Mouse (Mus musculus) intestine, postnatal 0 days (tissue): Measurements from ENCODE around the gene Ap3m1. TPM values are rescaled to one million over a fixed set of nuclear protein-coding genes. Genes with fewer than 3 reads are reported as not detected.
"Not testable (repeated sequence)": the region's sequence is repeated elsewhere in the genome, so short reads cannot be mapped to it uniquely, and the experiment has no call there.

Experiments
- ATAC-seq: fragments of 200-750 bp; cut with Nextera tagmentation; 2 replicates; pipeline ENCODE4 v1.8.0; 2017; ENCODE audit warnings: mild to moderate bottlenecking, moderate TSS enrichment, moderate library complexity
- H3K27ac ChIP-seq: fragments of 300-500 bp; sonication (generic); 2 replicates; pipeline ENCODE4 v1.5.1; 2014; ENCODE audit warnings: mild to moderate bottlenecking, low read depth, low read length, moderate library complexity
- H3K27me3 ChIP-seq: fragments of 300-500 bp; sonication (generic); replicated peaks from 2 replicates; pipeline ENCODE4 v1.6.1; 2014; ENCODE audit warnings: low read length, mixed read lengths; ENCODE audit not compliant: control insufficient read depth, insufficient read depth
- H3K36me3 ChIP-seq: fragments of 300-500 bp; sonication (generic); 2 replicates; pipeline ENCODE4 v1.6.1; 2014; ENCODE audit warnings: mild to moderate bottlenecking, moderate library complexity; ENCODE audit not compliant: control insufficient read depth, insufficient read depth
- H3K4me1 ChIP-seq: fragments of 300-500 bp; sonication (generic); replicated peaks from 2 replicates; pipeline ENCODE4 v1.6.1; 2014; ENCODE audit warnings: antibody characterized with exemption, low read length, mixed read lengths; ENCODE audit not compliant: control insufficient read depth, insufficient read depth
- H3K4me2 ChIP-seq: fragments of 300-500 bp; sonication (generic); replicated peaks from 2 replicates; pipeline ENCODE4 v1.6.1; 2014; ENCODE audit warnings: low read depth, mild to moderate bottlenecking, moderate library complexity
- H3K4me3 ChIP-seq: fragments of 300-500 bp; sonication (generic); 2 replicates; pipeline ENCODE4 v1.5.1; 2014; ENCODE audit warnings: low read depth, low read length
- H3K9ac ChIP-seq: fragments of 300-500 bp; sonication (generic); 2 replicates; pipeline ENCODE4 v1.6.1; 2014; ENCODE audit warnings: mild to moderate bottlenecking, low read depth, low read length
- H3K9me3 ChIP-seq: fragments of 300-500 bp; sonication (generic); 2 replicates; pipeline ENCODE4 v1.6.1; 2016; ENCODE audit warnings: mixed run types; ENCODE audit not compliant: control insufficient read depth
- CTCF ChIP-seq: sonication (generic); IDR thresholded peaks from 2 replicates; pipeline ENCODE4 v1.5.1; 2016; ENCODE audit warnings: low read depth, mild to moderate bottlenecking, control low read depth, antibody characterized with exemption, moderate library complexity
- WGBS: fragments of 180-500 bp; shearing (Covaris S2); extraction: QIAGEN DNeasy Blood & Tissue Kit; methylation state at CpG from one replicate; pipeline ENCODE4 v1.1.7; 2014; 5-methylcytosine and 5-hydroxymethylcytosine counted together
- polyA plus RNA-seq: library from polyadenylated mRNA; unstranded; fragments of >200 nt; fragmentation: Nextera tagmentation; extraction: Ambion mirVana; gene quantifications from 2 replicates; pipeline ENCODE4 v1.2.1, GENCODE M21; 2015

Gene Ap3m1
- 58.8 and 60.0 TPM in 2 replicates for polyA plus RNA-seq

DNA sequence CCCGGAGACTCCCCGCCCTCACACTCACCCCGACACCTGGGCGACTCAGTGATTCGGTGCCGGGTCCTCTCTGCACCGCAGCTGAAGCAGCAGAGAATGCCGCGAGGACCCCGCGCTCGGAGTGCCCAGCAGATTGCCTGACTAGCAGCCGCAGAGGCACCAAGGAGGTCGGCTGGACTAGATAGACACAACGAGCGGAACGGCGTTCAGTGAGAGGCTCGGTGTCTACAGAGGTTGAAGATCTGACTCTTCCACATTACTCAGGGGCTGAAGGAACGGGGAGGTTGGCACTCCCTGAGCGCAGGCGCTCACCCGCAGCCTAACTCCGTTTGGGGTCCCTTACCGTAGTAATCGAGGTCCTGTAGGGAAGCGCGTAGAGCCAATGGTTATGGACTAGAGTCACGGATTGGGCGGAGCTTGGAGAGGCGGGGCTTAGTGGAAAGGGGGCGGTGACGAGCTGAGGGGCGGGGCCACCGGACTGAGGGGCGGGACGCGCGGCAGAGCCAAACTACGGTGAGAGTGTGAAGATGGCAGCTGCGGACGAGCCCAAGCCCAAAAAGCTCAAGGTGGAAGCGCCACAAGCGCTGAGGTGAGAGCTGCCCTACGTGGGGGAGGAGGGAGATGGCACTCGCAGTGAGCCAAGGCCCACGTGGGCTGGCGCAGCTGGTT, at the start of gene Ap3m1, which contains the start of gene Adk:
Gene Ap3m1 (minus strand): TSS at position 397 of the 669 bp plus-strand sequence.
Gene Adk (plus strand): TSS at position 463 of the 669 bp plus-strand sequence.
- H3K9me3 ChIP-seq, result no peaks in the 10 kb centered on the region
- peak within 1 kb of the TSS; percentile 93 for H3K27ac ChIP-seq
- under 1% methylated on average over 48 of the region's 48 CpGs for WGBS
- peak within 1 kb of the TSS; percentile 77 for H3K9ac ChIP-seq
- H3K36me3 ChIP-seq, result 0 out of 2 replicates have a peak, but pooled peaks cover 2% of the 10 kb centered on the region
- peak; percentile 97 for ATAC-seq
- TF ChIP-seq CTCF, result no peak
- H3K4me1 ChIP-seq, result no peaks in the 10 kb centered on the region
- H3K27me3 ChIP-seq, result no peaks in the 10 kb centered on the region
- H3K4me2 ChIP-seq, result peak within 1 kb of the TSS; percentile 89
- peak within 1 kb of the TSS; percentile 86 for H3K4me3 ChIP-seq

DNA sequence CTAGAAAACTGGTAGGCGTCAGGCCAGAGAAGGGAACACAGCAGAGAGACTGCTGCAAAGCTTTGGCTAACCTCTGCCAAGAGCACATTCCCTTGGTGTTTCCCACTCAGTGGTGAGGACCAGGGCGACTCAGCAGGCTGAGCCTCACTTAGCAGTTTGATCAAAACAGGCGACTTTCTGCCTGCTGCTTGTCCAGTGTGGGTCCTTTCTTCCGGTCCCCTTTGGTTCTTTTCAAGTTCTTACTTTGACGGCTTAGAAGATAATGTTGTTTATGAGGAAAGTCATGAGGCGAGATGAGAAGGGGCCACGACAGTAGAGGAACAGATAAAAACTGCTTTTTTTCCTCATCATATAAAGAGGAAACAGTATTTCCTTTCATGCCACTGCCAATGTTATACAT, 49.3 kb upstream of the Ap3m1 start:
- Histone ChIP-seq H3K9ac (no peak overlapping the region), H3K27me3 (no peaks in the 10 kb centered on the region), H3K4me1 (0 out of 2 replicates have a peak, but pooled peaks cover 2% of the 10 kb centered on the region), H3K4me3 (no peak overlapping the region), H3K36me3 (no peaks in the 10 kb centered on the region), H3K9me3 (no peaks in the 10 kb centered on the region), H3K4me2 (no peak overlapping the region), H3K27ac (no peak overlapping the region)
- no peak for ATAC-seq
- WGBS, result 26% methylated on average over 7 of the region's 7 CpGs
- TF ChIP-seq CTCF, result no peak

GRCm38 (mm10) chr14:21100876-21101275, 48.6 kb upstream of the Ap3m1 start:
- ATAC-seq, result no peak
- TF ChIP-seq CTCF, result no peak
- H3K27me3 ChIP-seq, result no peaks in the 10 kb centered on the region
- no peak overlapping the region for H3K27ac ChIP-seq
- H3K4me1 ChIP-seq, result 0 out of 2 replicates have a peak, but pooled peaks cover 2% of the 10 kb centered on the region
- 73% methylated on average over 2 of the region's 2 CpGs for WGBS
- no peak overlapping the region for H3K9ac ChIP-seq
- H3K4me3 ChIP-seq, result no peak overlapping the region
- no peaks in the 10 kb centered on the region for H3K9me3 ChIP-seq
- H3K4me2 ChIP-seq, result no peak overlapping the region
- H3K36me3 ChIP-seq, result no peaks in the 10 kb centered on the region

DNA sequence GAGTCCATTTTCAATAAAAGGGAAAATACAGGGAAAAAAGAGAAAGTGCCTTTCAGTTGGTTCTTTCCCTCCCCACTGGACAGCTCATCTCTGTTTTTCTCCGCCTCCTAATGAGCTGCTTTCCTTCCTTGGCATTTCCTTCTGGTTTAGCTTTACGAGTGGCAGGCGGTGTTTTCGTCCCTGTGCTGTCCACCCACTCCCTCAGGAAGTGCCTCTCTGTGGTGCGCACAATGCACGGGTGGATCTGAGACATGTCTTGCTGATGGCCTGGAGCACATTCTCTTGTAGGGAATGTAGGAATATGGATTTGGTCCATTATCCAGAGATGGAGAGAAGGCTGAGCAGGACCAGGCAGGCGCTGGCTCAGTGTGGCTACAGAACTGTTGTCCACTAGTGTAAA, 47.1 kb upstream of the Ap3m1 start:
- no peak for ATAC-seq
- 55% methylated on average over 7 of the region's 7 CpGs for WGBS

DNA sequence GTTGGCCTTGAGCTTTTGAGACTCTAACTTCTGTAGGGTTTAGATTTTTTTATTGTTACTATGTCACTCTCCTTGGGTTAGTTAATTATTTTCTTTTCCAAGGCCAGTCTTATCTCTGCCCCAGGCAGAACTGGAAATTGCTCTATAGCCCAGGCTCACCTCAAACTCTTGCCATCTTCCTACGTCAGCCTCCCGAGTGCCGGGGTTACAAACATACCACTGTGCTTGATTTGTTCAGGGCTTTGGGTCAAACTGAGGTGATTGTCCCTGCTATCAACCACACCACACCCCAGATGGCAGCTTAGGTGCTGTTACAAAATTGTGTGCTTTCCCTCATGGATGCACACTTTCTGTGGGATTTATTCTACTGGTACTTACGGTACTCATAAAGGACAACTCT, 44.4 kb upstream of the Ap3m1 start:
- peak overlapping the region; percentile 64 for H3K27ac ChIP-seq
- 41% methylated on average over 4 of the region's 4 CpGs for WGBS

More for the DNA sequence above, 47.1 kb upstream of the Ap3m1 start:
- Histone ChIP-seq H3K4me3 (no peak overlapping the region), H3K9me3 (no peaks in the 10 kb centered on the region), H3K27ac (no peak overlapping the region), H3K36me3 (no peaks in the 10 kb centered on the region), H3K9ac (no peak overlapping the region), H3K4me2 (no peak overlapping the region), H3K27me3 (no peaks in the 10 kb centered on the region), H3K4me1 (0 out of 2 replicates have a peak, but pooled peaks cover 2% of the 10 kb centered on the region)
- TF ChIP-seq CTCF, result no peak

GRCm38 (mm10) chr14:21096279-21096678, 44.0 kb upstream of the Ap3m1 start:
- H3K27ac ChIP-seq, result peak overlapping the region; percentile 64
- peak; percentile 29; the same call in 1 of the 2 replicates for ATAC-seq
- H3K4me1 ChIP-seq, result 0 out of 2 replicates have a peak, but pooled peaks cover 2% of the 10 kb centered on the region
- no peaks in the 10 kb centered on the region for H3K36me3 ChIP-seq
- no peaks in the 10 kb centered on the region for H3K9me3 ChIP-seq
- peak overlapping the region; percentile 41; the same call in 1 of the 2 replicates for H3K4me2 ChIP-seq
- no peak for TF ChIP-seq CTCF
- no peak overlapping the region for H3K9ac ChIP-seq
- no peak overlapping the region for H3K4me3 ChIP-seq
- no peaks in the 10 kb centered on the region for H3K27me3 ChIP-seq

More for the DNA sequence above, 44.4 kb upstream of the Ap3m1 start:
- no peaks in the 10 kb centered on the region for H3K36me3 ChIP-seq
- H3K4me3 ChIP-seq, result no peak overlapping the region
- 0 out of 2 replicates have a peak, but pooled peaks cover 2% of the 10 kb centered on the region for H3K4me1 ChIP-seq
- peak overlapping the region; percentile 41 for H3K4me2 ChIP-seq
- peak; percentile 94 for ATAC-seq
- no peak for TF ChIP-seq CTCF
- no peaks in the 10 kb centered on the region for H3K9me3 ChIP-seq
- H3K9ac ChIP-seq, result no peak overlapping the region
- no peaks in the 10 kb centered on the region for H3K27me3 ChIP-seq

DNA sequence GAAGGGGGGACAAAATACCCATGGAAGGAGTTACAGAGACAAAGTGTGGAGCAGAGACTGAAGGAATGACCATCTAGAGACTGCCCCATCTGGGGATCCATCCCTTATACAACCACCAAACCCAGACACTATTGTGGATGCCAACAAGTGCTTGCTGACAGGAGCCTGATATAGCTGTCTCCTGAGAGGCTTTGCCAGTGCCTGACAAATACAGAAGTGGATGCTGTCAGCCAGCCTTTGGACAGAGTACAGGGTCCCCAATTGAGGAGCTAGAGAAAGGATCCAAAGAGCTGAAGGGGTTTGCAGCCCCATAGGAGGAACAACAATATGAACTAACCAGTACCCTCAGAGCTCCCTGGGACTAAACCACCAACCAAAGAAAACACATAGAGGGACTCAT, 41.9 kb upstream of the Ap3m1 start:
- not testable (repeated sequence) for H3K4me1 ChIP-seq, H3K9me3 ChIP-seq, H3K27me3 ChIP-seq, H3K9ac ChIP-seq, ATAC-seq, H3K27ac ChIP-seq, H3K4me2 ChIP-seq, H3K4me3 ChIP-seq, H3K36me3 ChIP-seq
